Mouse (Mus musculus): ENCODE results near the gene Rap1gds1. TPM values are rescaled to one million over a fixed set of nuclear protein-coding genes. Genes with fewer than 3 reads are reported as not detected.

Rap1gds1 gene
- polyA plus RNA-seq, 1 experiment = 40.1 TPM

DNA sequence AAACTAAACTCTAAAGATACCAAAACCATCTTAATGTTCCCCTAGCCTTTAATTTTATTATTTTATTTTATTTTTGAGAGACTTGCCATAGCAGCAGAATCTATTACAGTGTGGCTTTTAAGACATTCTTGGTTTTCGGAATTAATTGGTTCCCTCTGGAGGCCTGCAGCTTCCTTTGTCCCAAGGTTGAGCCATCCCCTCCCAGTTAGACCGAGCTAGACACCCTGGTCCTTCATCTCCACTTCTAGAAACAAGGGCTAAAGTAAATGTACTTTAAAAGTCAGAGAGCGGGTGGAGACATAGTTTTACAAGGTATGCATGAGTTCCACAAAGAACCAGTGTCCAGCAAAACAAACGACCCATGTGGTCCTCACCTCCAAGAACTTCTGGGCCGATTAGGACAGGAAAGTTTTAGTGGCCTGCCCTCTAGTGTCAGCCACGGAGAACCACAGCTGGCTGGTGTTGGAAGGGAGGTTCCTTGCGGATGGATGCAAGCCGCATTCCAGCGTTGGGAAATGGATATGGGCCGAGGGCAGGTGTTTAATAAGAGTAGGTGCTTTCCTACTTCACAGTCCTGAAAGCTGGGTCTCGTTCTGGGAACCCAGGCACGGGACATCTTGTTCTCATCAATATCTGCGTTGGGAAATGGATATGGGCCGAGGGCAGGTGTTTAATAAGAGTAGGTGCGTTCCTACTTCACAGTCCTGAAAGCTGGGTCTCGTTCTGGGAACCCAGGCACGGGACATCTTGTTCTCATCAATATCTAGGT is 168.7 kb downstream of the Rap1gds1 start:
- H3K36me3 ChIP-seq (ENCODE audit: control insufficient read depth, insufficient read depth) = no peaks in the 10 kb centered on the region
- no peak overlapping the region for H3ac ChIP-seq (ENCODE audit: control insufficient read depth, insufficient read length)
- TF ChIP-seq SRF (IDR thresholded peaks at IDR 0.05; ENCODE audit: control insufficient read depth, insufficient read length, low read depth) (no peak), MYOD1 (IDR thresholded peaks at IDR 0.05; ENCODE audit: control insufficient read depth in 1 of 3, insufficient read length in 2 of 3, low read depth in 2 of 3) (no peak), TCF3 (IDR thresholded peaks at IDR 0.05; ENCODE audit: insufficient read length, low read depth) (no peak), MYOG (IDR thresholded peaks at IDR 0.05; ENCODE audit: control insufficient read depth in 1 of 3, insufficient read depth in 1 of 3, insufficient read length in 2 of 3, low read depth in 2 of 3) (no peak), POLR2AphosphoS2 (IDR thresholded peaks at IDR 0.05; ENCODE audit: insufficient read length, low read depth) (no peak), CEBPB (IDR thresholded peaks at IDR 0.05; ENCODE audit: insufficient read depth, poor library complexity, severe bottlenecking) (no peak), MAX (IDR thresholded peaks at IDR 0.05; ENCODE audit: low read depth) (no peak), E2F4 (IDR thresholded peaks at IDR 0.05; ENCODE audit: insufficient read depth) (no peak), REST (IDR thresholded peaks at IDR 0.05; ENCODE audit: insufficient read depth, insufficient read length) (no peak), USF1 (IDR thresholded peaks at IDR 0.05; ENCODE audit: low read depth) (no peak)
- H3K79me2 ChIP-seq (ENCODE audit: control insufficient read depth, insufficient read depth) = no peaks in the 10 kb centered on the region
- H3K4me3 ChIP-seq = no peak overlapping the region
- no peak overlapping the region for H3K4me2 ChIP-seq (ENCODE audit: low read depth)
- no peaks in the 10 kb centered on the region for H3K27me3 ChIP-seq (ENCODE audit: control insufficient read depth, insufficient read depth, insufficient read length)

GRCm38 (mm10) chr3:138905678-138906077 is 169.3 kb downstream of the Rap1gds1 start:
- no peaks in the 10 kb centered on the region for H3K79me2 ChIP-seq (ENCODE audit: control insufficient read depth, insufficient read depth)
- TF ChIP-seq TCF12 (IDR thresholded peaks at IDR 0.05; ENCODE audit: insufficient read depth, poor library complexity, severe bottlenecking) (no peak), REST (IDR thresholded peaks at IDR 0.05; ENCODE audit: insufficient read depth, insufficient read length) (no peak), MAX (IDR thresholded peaks at IDR 0.05; ENCODE audit: low read depth) (no peak), POLR2A (IDR thresholded peaks at IDR 0.05; ENCODE audit: insufficient read length, low read depth) (no peak)
- no peak overlapping the region for H3ac ChIP-seq (ENCODE audit: control insufficient read depth, insufficient read length)
- no peaks in the 10 kb centered on the region for H3K36me3 ChIP-seq (ENCODE audit: control insufficient read depth, insufficient read depth)
- H3K27me3 ChIP-seq (ENCODE audit: control insufficient read depth, insufficient read depth, insufficient read length) = no peaks in the 10 kb centered on the region
- H3K4me3 ChIP-seq = no peak overlapping the region
- peak overlapping the region; percentile 1 for H3K4me2 ChIP-seq (ENCODE audit: low read depth)

GRCm38 (mm10) chr3:138900571-138901141 is 174.3 kb downstream of the Rap1gds1 start:
- no peaks in the 10 kb centered on the region for H3K27me3 ChIP-seq (ENCODE audit: control insufficient read depth, insufficient read depth, insufficient read length)
- no peaks in the 10 kb centered on the region for H3K36me3 ChIP-seq (ENCODE audit: control insufficient read depth, insufficient read depth)
- H3K79me2 ChIP-seq (ENCODE audit: control insufficient read depth, insufficient read depth) = no peaks in the 10 kb centered on the region
- no peak overlapping the region for H3K4me3 ChIP-seq
- no peak overlapping the region for H3ac ChIP-seq (ENCODE audit: control insufficient read depth, insufficient read length)
- no peak overlapping the region for H3K4me2 ChIP-seq (ENCODE audit: low read depth)
- TF ChIP-seq POLR2AphosphoS2 (IDR thresholded peaks at IDR 0.05; ENCODE audit: insufficient read length, low read depth) = no peak
- no peak for TF ChIP-seq SRF (IDR thresholded peaks at IDR 0.05; ENCODE audit: control insufficient read depth, insufficient read length, low read depth)
- no peak for TF ChIP-seq POLR2A (IDR thresholded peaks at IDR 0.05; ENCODE audit: insufficient read length, low read depth)
- TF ChIP-seq TCF3 (IDR thresholded peaks at IDR 0.05; ENCODE audit: insufficient read length, low read depth) = no peak
- no peak for TF ChIP-seq TCF12 (IDR thresholded peaks at IDR 0.05; ENCODE audit: insufficient read depth, poor library complexity, severe bottlenecking)
- TF ChIP-seq MYOD1 (IDR thresholded peaks at IDR 0.05; ENCODE audit: control insufficient read depth in 1 of 3, insufficient read length in 2 of 3, low read depth in 2 of 3) = no peak
- TF ChIP-seq E2F4 (IDR thresholded peaks at IDR 0.05; ENCODE audit: insufficient read depth) = no peak
- TF ChIP-seq USF1 (IDR thresholded peaks at IDR 0.05; ENCODE audit: low read depth) = no peak
- TF ChIP-seq MYOG (IDR thresholded peaks at IDR 0.05; ENCODE audit: control insufficient read depth in 1 of 3, insufficient read depth in 1 of 3, insufficient read length in 2 of 3, low read depth in 2 of 3) = no peak
- no peak for TF ChIP-seq CEBPB (IDR thresholded peaks at IDR 0.05; ENCODE audit: insufficient read depth, poor library complexity, severe bottlenecking)
- no peak for TF ChIP-seq MAX (IDR thresholded peaks at IDR 0.05; ENCODE audit: low read depth)
- TF ChIP-seq REST (IDR thresholded peaks at IDR 0.05; ENCODE audit: insufficient read depth, insufficient read length) = no peak

GRCm38 (mm10) chr3:138898055-138898454 is 176.9 kb downstream of the Rap1gds1 start:
- peaks cover 3% of the 10 kb centered on the region for H3K36me3 ChIP-seq (ENCODE audit: control insufficient read depth, insufficient read depth)
- no peaks in the 10 kb centered on the region for H3K79me2 ChIP-seq (ENCODE audit: control insufficient read depth, insufficient read depth)
- no peak overlapping the region for H3K4me3 ChIP-seq
- TF ChIP-seq USF1 (IDR thresholded peaks at IDR 0.05; ENCODE audit: low read depth) = no peak
- no peak for TF ChIP-seq MYOG (IDR thresholded peaks at IDR 0.05; ENCODE audit: control insufficient read depth in 1 of 3, insufficient read depth in 1 of 3, insufficient read length in 2 of 3, low read depth in 2 of 3)
- TF ChIP-seq TCF12 (IDR thresholded peaks at IDR 0.05; ENCODE audit: insufficient read depth, poor library complexity, severe bottlenecking) = no peak
- no peak for TF ChIP-seq TCF3 (IDR thresholded peaks at IDR 0.05; ENCODE audit: insufficient read length, low read depth)
- TF ChIP-seq SRF (IDR thresholded peaks at IDR 0.05; ENCODE audit: control insufficient read depth, insufficient read length, low read depth) = no peak
- no peak for TF ChIP-seq POLR2A (IDR thresholded peaks at IDR 0.05; ENCODE audit: insufficient read length, low read depth)
- no peak for TF ChIP-seq MYOD1 (IDR thresholded peaks at IDR 0.05; ENCODE audit: control insufficient read depth in 1 of 3, insufficient read length in 2 of 3, low read depth in 2 of 3)
- TF ChIP-seq E2F4 (IDR thresholded peaks at IDR 0.05; ENCODE audit: insufficient read depth) = no peak
- no peak for TF ChIP-seq CEBPB (IDR thresholded peaks at IDR 0.05; ENCODE audit: insufficient read depth, poor library complexity, severe bottlenecking)
- TF ChIP-seq REST (IDR thresholded peaks at IDR 0.05; ENCODE audit: insufficient read depth, insufficient read length) = no peak
- no peaks in the 10 kb centered on the region for H3K27me3 ChIP-seq (ENCODE audit: control insufficient read depth, insufficient read depth, insufficient read length)
- H3ac ChIP-seq (ENCODE audit: control insufficient read depth, insufficient read length) = no peak overlapping the region
- H3K4me2 ChIP-seq (ENCODE audit: low read depth) = no peak overlapping the region

Measured in myocyte (in vitro differentiated cells).